Mouse (Mus musculus) limb, embryonic 11.5 days (tissue): Measurements from ENCODE around the gene Ltc4s. TPM values are rescaled to one million over a fixed set of nuclear protein-coding genes. Genes with fewer than 3 reads are reported as not detected.
A peak's percentile ranks its signal among the peaks of the same experiment; 100 is the strongest.

Source experiments
- ATAC-seq: fragments of 200-750 bp; cut with Nextera tagmentation; 2 replicates; pipeline ENCODE4 v1.8.0; 2017; ENCODE audit warnings: low read depth; ENCODE audit not compliant: insufficient number of reproducible peaks, low FRiP score, low TSS enrichment
- DNase-seq: peaks from one replicate; pipeline ENCODE4 v3.0.0-alpha.2; 2015; ENCODE audit warnings: low spot score
- H3K27ac ChIP-seq: fragments of 300-500 bp; sonication (generic); replicated peaks from 2 replicates; pipeline ENCODE4 v1.5.1; 2014; ENCODE audit warnings: low read depth, mild to moderate bottlenecking, low read length
- H3K27me3 ChIP-seq: fragments of 300-500 bp; sonication (generic); 2 replicates; pipeline ENCODE4 v1.6.1; 2014; ENCODE audit warnings: mild to moderate bottlenecking, low read length, mixed read lengths; ENCODE audit not compliant: control insufficient read depth, insufficient read depth
- H3K36me3 ChIP-seq: fragments of 300-500 bp; sonication (generic); 2 replicates; pipeline ENCODE4 v1.6.1; 2014; ENCODE audit warnings: mild to moderate bottlenecking, low read length, moderate library complexity, mixed read lengths; ENCODE audit not compliant: control insufficient read depth, insufficient read depth
- H3K4me1 ChIP-seq: fragments of 300-500 bp; sonication (generic); 2 replicates; pipeline ENCODE4 v1.6.1; 2014; ENCODE audit warnings: low read length, mixed read lengths; ENCODE audit not compliant: control insufficient read depth, insufficient read depth
- H3K4me2 ChIP-seq: fragments of 300-500 bp; sonication (generic); 2 replicates; pipeline ENCODE4 v1.6.1; 2014; ENCODE audit warnings: low read depth, mild to moderate bottlenecking, moderate library complexity; ENCODE audit not compliant: severe bottlenecking
- H3K4me3 ChIP-seq: fragments of 300-500 bp; sonication (generic); 2 replicates; pipeline ENCODE4 v1.5.1; 2014; ENCODE audit warnings: low read depth, low read length
- H3K9ac ChIP-seq: fragments of 300-500 bp; sonication (generic); 2 replicates; pipeline ENCODE4 v1.6.1; 2014; ENCODE audit warnings: mild to moderate bottlenecking, low read length
- H3K9me3 ChIP-seq: fragments of 300-500 bp; sonication (generic); 2 replicates; pipeline ENCODE4 v1.6.1; 2016; ENCODE audit warnings: low read length; ENCODE audit not compliant: control insufficient read depth
- WGBS: fragments of 180-500 bp; shearing (Covaris S2); extraction: QIAGEN DNeasy Blood & Tissue Kit; methylation state at CpG from one replicate; pipeline ENCODE4 v1.1.7; 2014; 5-methylcytosine and 5-hydroxymethylcytosine counted together
- polyA plus RNA-seq: library from polyadenylated mRNA; unstranded; fragments of >200 nt; fragmentation: Nextera tagmentation; extraction: Ambion mirVana; gene quantifications from 2 replicates; pipeline ENCODE4 v1.2.1, GENCODE M21; 2014

Gene Ltc4s
- polyA plus RNA-seq, 1 experiment from 2014 or later = 0.57 TPM

DNA sequence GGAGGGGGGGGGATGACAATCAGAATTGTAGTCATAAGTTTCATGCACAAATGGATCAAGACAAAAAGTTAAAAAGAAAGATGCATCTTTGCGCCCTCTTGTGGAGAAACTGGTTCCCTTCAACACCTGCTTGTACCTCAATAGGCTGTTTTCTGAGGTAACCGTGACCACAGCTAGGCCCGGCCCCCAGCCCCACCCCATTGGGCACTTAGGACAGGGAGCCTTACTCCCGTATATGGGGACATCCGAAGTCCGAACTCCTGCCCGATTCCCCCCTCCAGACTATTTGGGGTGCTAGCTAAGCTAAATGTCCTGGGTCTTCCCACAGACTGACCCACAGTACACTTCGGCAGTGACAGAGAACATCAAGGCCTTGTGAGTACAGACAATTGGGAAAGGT is 7.0 kb downstream of the Ltc4s start:
- H3K27ac ChIP-seq = no peak overlapping the region
- no peaks in the 10 kb centered on the region for H3K9me3 ChIP-seq
- H3K36me3 ChIP-seq = peaks cover 15% of the 10 kb centered on the region; the same call in 1 of the 2 replicates
- WGBS = 19% methylated on average over 8 of the region's 8 CpGs
- H3K4me1 ChIP-seq = peaks cover 37% of the 10 kb centered on the region
- ATAC-seq = 0 out of 2 replicates have a peak, but pooled peaks have one; percentile 37
- peak; percentile 74 for DNase-seq
- no peaks in the 10 kb centered on the region for H3K27me3 ChIP-seq
- H3K9ac ChIP-seq = no peak overlapping the region
- no peak overlapping the region for H3K4me3 ChIP-seq
- 0 out of 2 replicates have a peak overlapping the region, but pooled peaks have one; percentile 5 for H3K4me2 ChIP-seq

DNA sequence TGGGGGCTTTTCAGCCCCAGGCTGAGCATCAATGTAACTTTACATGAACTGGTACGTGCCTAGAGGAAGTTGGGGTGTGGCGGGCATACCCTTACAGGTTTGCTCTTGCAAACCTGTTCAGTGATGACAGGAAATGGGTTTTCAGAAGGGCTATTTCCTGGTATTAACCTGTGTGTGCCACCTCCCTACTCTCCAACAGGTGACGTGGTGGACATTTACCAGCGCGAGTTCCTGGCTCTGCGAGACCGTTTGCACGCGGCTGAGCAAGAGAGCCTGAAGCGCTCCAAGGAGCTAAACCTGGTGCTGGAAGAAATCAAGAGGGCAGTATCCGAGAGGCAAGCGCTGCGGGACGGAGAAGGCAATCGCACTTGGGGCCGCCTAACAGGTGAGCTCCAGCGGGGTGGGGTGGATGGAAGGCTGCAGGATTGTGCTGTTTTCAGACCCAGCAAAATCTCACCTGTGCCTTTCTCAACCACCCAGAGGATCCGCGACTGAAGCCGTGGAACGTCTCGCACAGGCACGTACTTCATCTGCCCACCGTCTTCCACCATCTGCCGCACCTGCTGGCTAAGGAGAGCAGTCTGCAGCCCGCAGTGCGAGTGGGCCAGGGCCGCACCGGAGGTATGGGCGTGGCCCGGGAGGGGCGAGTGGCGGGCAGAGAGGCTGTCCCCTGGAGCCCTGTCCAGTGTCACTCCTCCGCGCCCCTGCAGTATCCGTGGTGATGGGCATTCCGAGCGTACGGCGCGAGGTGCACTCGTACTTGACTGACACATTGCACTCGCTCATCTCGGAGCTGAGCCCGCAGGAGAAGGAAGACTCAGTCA is 7.7 kb downstream of the Ltc4s start:
- 23% methylated on average over 45 of the region's 45 CpGs for WGBS
- Histone ChIP-seq H3K36me3 (peaks cover 15% of the 10 kb centered on the region; the same call in 1 of the 2 replicates), H3K27ac (no peak overlapping the region), H3K4me1 (peaks cover 38% of the 10 kb centered on the region), H3K4me3 (no peak overlapping the region), H3K9me3 (no peaks in the 10 kb centered on the region), H3K27me3 (no peaks in the 10 kb centered on the region), H3K4me2 (peak overlapping the region; percentile 50), H3K9ac (no peak overlapping the region)
- ATAC-seq = no peak
- peak; percentile 46 for DNase-seq

DNA sequence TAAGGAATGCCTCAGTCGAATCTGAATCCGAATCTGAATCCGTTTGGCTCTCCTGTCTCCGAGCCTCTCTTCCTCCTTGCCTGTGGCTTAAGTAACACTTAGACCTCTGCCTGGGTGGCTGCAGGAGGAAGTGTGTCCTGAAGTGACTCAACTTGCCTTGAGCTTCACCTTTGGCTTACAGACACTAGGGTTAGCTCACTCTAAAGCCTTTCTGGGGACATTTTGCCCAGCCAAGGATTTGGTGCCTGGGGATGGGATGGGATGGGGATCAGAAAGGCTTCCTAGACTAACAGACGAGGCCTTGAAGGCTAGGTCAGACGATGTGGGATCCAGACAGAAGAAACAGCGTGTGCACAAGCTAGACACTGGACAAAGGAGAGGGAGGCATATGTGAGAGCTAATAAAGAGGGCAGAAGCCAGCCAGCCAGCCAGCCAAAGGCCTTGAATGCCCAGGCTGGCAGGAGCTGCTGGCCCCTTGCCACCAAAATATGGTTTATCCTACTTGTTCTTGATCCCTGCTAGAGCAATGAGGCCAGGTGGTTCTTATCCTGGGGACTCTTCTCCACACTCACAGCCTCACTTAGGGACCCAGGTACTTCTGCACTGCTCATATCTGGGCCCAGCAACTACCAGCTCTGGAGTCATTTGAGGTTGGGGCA is 9.0 kb downstream of the Ltc4s start:
- 38% methylated on average over 7 of the region's 7 CpGs for WGBS
- Histone ChIP-seq H3K27ac (no peak overlapping the region; the same call in 1 of the 2 replicates), H3K9ac (no peak overlapping the region), H3K9me3 (no peaks in the 10 kb centered on the region), H3K36me3 (peaks cover 10% of the 10 kb centered on the region; the same call in 1 of the 2 replicates), H3K4me1 (peaks cover 40% of the 10 kb centered on the region), H3K27me3 (no peaks in the 10 kb centered on the region), H3K4me2 (no peak overlapping the region), H3K4me3 (no peak overlapping the region)
- ATAC-seq (no peak), DNase-seq (no peak)

DNA sequence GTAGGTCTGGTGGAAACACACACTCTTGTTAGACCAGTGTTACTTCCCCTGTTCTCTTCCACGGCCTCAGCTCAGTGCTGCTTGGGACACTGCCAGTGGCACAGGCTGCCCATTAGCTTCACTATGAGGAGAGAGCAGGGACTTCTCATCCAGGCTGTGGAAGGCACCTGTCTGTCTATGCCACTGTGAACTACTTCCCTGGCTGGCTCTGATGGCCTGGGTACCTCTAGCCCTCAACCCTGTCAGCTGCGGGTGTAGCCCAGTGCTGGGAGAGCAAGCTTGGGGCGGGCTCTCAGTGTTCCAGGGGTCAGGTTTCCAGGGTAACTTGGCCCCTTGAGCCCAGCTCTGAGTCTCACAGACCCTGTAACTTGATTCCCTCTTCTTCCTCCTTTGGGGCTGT is 9.6 kb downstream of the Ltc4s start:
- Histone ChIP-seq H3K9ac (0 out of 2 replicates have a peak overlapping the region, but pooled peaks have one; percentile 27), H3K4me3 (no peak overlapping the region), H3K9me3 (no peaks in the 10 kb centered on the region), H3K36me3 (peaks cover 8% of the 10 kb centered on the region; the same call in 1 of the 2 replicates), H3K27me3 (no peaks in the 10 kb centered on the region), H3K4me2 (peak overlapping the region; percentile 18; the same call in 1 of the 2 replicates), H3K27ac (peak overlapping the region; percentile 63; the same call in 1 of the 2 replicates), H3K4me1 (peaks cover 46% of the 10 kb centered on the region)
- WGBS = 13% methylated on average over 3 of the region's 3 CpGs
- ATAC-seq = no peak
- DNase-seq = peak; percentile 71

GRCm38 (mm10) chr11:50227736-50228135 is 10.7 kb downstream of the Ltc4s start:
- H3K36me3 ChIP-seq = peaks cover 3% of the 10 kb centered on the region; the same call in 1 of the 2 replicates
- no peak overlapping the region for H3K4me2 ChIP-seq
- ATAC-seq (no peak), DNase-seq (no peak)
- no peak overlapping the region for H3K9ac ChIP-seq
- no peak overlapping the region for H3K4me3 ChIP-seq
- no peak overlapping the region for H3K27ac ChIP-seq
- no peaks in the 10 kb centered on the region for H3K27me3 ChIP-seq
- WGBS = 92% methylated on average over 4 of the region's 4 CpGs
- peaks cover 49% of the 10 kb centered on the region for H3K4me1 ChIP-seq
- H3K9me3 ChIP-seq = no peaks in the 10 kb centered on the region

GRCm38 (mm10) chr11:50227226-50227625 is 11.2 kb downstream of the Ltc4s start:
- no peak overlapping the region for H3K4me3 ChIP-seq
- no peak overlapping the region for H3K27ac ChIP-seq
- peaks cover 49% of the 10 kb centered on the region for H3K4me1 ChIP-seq
- H3K9ac ChIP-seq = no peak overlapping the region
- no peak overlapping the region for H3K4me2 ChIP-seq
- H3K9me3 ChIP-seq = no peaks in the 10 kb centered on the region
- no peaks in the 10 kb centered on the region for H3K27me3 ChIP-seq
- WGBS = 88% methylated on average over 3 of the region's 3 CpGs
- DNase-seq (no peak), ATAC-seq (no peak)
- H3K36me3 ChIP-seq = peaks cover 3% of the 10 kb centered on the region; the same call in 1 of the 2 replicates

DNA sequence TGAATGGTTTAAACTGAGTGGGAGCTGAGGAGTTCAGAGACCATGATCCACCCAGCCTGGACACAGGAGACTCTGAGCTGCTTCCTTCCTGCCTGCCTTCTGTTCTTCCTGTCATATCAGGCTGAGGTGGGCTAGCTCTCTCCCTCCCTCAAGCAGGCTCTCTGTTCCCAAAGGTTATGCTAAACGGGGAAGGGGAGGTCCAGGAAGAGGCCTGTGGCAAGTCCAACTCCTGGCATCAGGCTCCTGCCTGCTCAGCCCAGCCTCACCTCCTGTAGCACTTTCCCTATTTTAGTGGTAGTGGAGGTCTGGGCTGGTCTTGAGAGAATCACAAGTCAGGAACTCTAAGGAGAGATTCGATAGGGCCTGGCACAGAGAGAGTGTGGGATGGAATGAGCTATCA is 12.0 kb downstream of the Ltc4s start:
- 36% methylated on average over 2 of the region's 2 CpGs for WGBS
- ATAC-seq (no peak), DNase-seq (no peak)
- H3K4me3 ChIP-seq = peak overlapping the region; percentile 70
- H3K27ac ChIP-seq = no peak overlapping the region
- H3K9me3 ChIP-seq = no peaks in the 10 kb centered on the region
- peaks cover 46% of the 10 kb centered on the region for H3K4me1 ChIP-seq
- H3K4me2 ChIP-seq = peak overlapping the region; percentile 91
- 0 out of 2 replicates have a peak, but pooled peaks cover under 1% of the 10 kb centered on the region for H3K36me3 ChIP-seq
- no peaks in the 10 kb centered on the region for H3K27me3 ChIP-seq
- H3K9ac ChIP-seq = peak overlapping the region; percentile 93

- DNase-seq = peak; percentile 69
- peak; percentile 4; the same call in 1 of the 2 replicates for ATAC-seq
- 5% methylated on average over 26 of the region's 34 CpGs for WGBS
- Histone ChIP-seq H3K27ac (peak overlapping the region; percentile 70; the same call in 1 of the 2 replicates), H3K4me3 (peak overlapping the region; percentile 70), H3K9me3 (no peaks in the 10 kb centered on the region), H3K9ac (peak overlapping the region; percentile 93), H3K4me2 (peak overlapping the region; percentile 91), H3K4me1 (peaks cover 43% of the 10 kb centered on the region), H3K27me3 (no peaks in the 10 kb centered on the region), H3K36me3 (no peaks in the 10 kb centered on the region)
Measured at GRCm38 (mm10) chr11:50225611-50226378, 12.6 kb downstream of the Ltc4s start.
